In genomic region chr2:124640500-124641193, GRCm38 (mm10) we compare ENCODE assay signal across 13 mouse cellular contexts.
A peak's percentile ranks its signal among the peaks of the same experiment; 100 is the strongest.
DNase-seq lines count a peak whose midpoint lies in the region; ATAC-seq lines count a peak whose summit lies in the region.
"Had no signal": no experiment of that assay in that cellular context is flagged by ENCODE, and none has a peak within 500 bp of the region (broad histone marks: within the 10 kb centered on the region; RNA-seq: fewer than 3 reads in every experiment).

No protein-coding gene starts in this region.

- H3K27ac ChIP-seq in intestine, embryonic 14.5 days (ENCODE audit: low read depth): no peak overlapping the region
- H3K27ac ChIP-seq in intestine, embryonic 16.5 days (ENCODE audit: low read length): no peak overlapping the region
- H3K27ac ChIP-seq in forebrain, embryonic 16.5 days (ENCODE audit: low read length): peak overlapping the region; percentile 21; the same call in 1 of the 2 replicates
- H3K27ac ChIP-seq: heart, embryonic 15.5 days had no signal

- H3K36me3 ChIP-seq in intestine, embryonic 14.5 days (ENCODE audit: control insufficient read depth, insufficient read depth, low read length): no peaks in the 10 kb centered on the region
- H3K36me3 ChIP-seq in intestine, embryonic 16.5 days (ENCODE audit: control insufficient read depth, insufficient read depth, low read length): no peaks in the 10 kb centered on the region
- no peaks in the 10 kb centered on the region for H3K36me3 ChIP-seq in forebrain, embryonic 16.5 days (ENCODE audit: control insufficient read depth, insufficient read depth)
- H3K36me3 ChIP-seq: G1E; heart, embryonic 15.5 days had no signal

- no peak overlapping the region for H3K9ac ChIP-seq in intestine, embryonic 14.5 days (ENCODE audit: low read length)
- H3K9ac ChIP-seq in intestine, embryonic 16.5 days (ENCODE audit: low read depth, low read length): no peak overlapping the region
- no peak overlapping the region for H3K9ac ChIP-seq in forebrain, embryonic 16.5 days (replicated peaks; ENCODE audit: low read depth, low read length)
- H3K9ac ChIP-seq: heart, embryonic 15.5 days had no signal

- H3K4me3 ChIP-seq in intestine, embryonic 14.5 days (ENCODE audit: low read depth, low read length): no peak overlapping the region
- no peak overlapping the region for H3K4me3 ChIP-seq in intestine, embryonic 16.5 days (ENCODE audit: low read length)
- no peak overlapping the region for H3K4me3 ChIP-seq in forebrain, embryonic 16.5 days (replicated peaks; ENCODE audit: low read length)
- H3K4me3 ChIP-seq: heart, embryonic 15.5 days had no signal

- ATAC-seq in intestine, embryonic 14.5 days (replicated peaks; ENCODE audit: low FRiP score, low TSS enrichment, low read depth): no peak
- no peak for ATAC-seq in intestine, embryonic 16.5 days
- peak; percentile 78 for ATAC-seq in forebrain, embryonic 16.5 days
- ATAC-seq: activated CD4-positive, CD25-positive, alpha-beta regulatory T cell, adult 4 months; inflammation-experienced regulatory T-cells, adult 6 months; lung, postnatal 0 days had no signal

- H3K9me3 ChIP-seq in intestine, embryonic 14.5 days (ENCODE audit: control insufficient read depth, low read length): no peaks in the 10 kb centered on the region
- H3K9me3 ChIP-seq in intestine, embryonic 16.5 days (ENCODE audit: control insufficient read depth, low read length): no peaks in the 10 kb centered on the region
- no peaks in the 10 kb centered on the region for H3K9me3 ChIP-seq in forebrain, embryonic 16.5 days (ENCODE audit: control insufficient read depth, low read length)
- H3K9me3 ChIP-seq: heart, embryonic 15.5 days had no signal

- no peak overlapping the region for H3K4me2 ChIP-seq in intestine, embryonic 14.5 days (ENCODE audit: low read length)
- no peak overlapping the region for H3K4me2 ChIP-seq in intestine, embryonic 16.5 days (ENCODE audit: low read depth, low read length)
- no peak overlapping the region for H3K4me2 ChIP-seq in forebrain, embryonic 16.5 days (ENCODE audit: low read length)
- H3K4me2 ChIP-seq: heart, embryonic 15.5 days had no signal

- WGBS in intestine, embryonic 14.5 days: 38% methylated on average over 6 of the region's 6 CpGs
- WGBS in intestine, embryonic 16.5 days: 42% methylated on average over 6 of the region's 6 CpGs
- 35% methylated on average over 6 of the region's 6 CpGs for WGBS in forebrain, embryonic 16.5 days

- H3K4me1 ChIP-seq in intestine, embryonic 14.5 days (replicated peaks; ENCODE audit: control insufficient read depth, insufficient read depth, low read length): no peaks in the 10 kb centered on the region; the same call in none of the 2 replicates
- H3K4me1 ChIP-seq in intestine, embryonic 16.5 days (ENCODE audit: control insufficient read depth, insufficient read depth, low read length): peaks cover 27% of the 10 kb centered on the region
- H3K4me1 ChIP-seq in forebrain, embryonic 16.5 days (replicated peaks; ENCODE audit: control insufficient read depth, insufficient read depth, low read length): peaks cover 12% of the 10 kb centered on the region

- peak; percentile 27 for DNase-seq in embryo, embryonic 10 days (ENCODE audit: low spot score)
- DNase-seq in embryo, embryonic 9.5 days (ENCODE audit: extremely low spot score): no peak
- peak; percentile 40 for DNase-seq in intestine, embryonic 14.5 days (ENCODE audit: low spot score)
- peak; percentile 44 for DNase-seq in ZHBTc4 (ENCODE audit: low read depth, low spot score)
- no peak for DNase-seq in right cerebral cortex, postnatal 4 days
- no peak for DNase-seq in spleen, postnatal 4 days (ENCODE audit: low spot score in 2 of 2)

- H3K27me3 ChIP-seq in intestine, embryonic 14.5 days (replicated peaks; ENCODE audit: control insufficient read depth, insufficient read depth, low read length): no peaks in the 10 kb centered on the region
- H3K27me3 ChIP-seq in intestine, embryonic 16.5 days (replicated peaks; ENCODE audit: control insufficient read depth, insufficient read depth, low read length): no peaks in the 10 kb centered on the region
- no peaks in the 10 kb centered on the region for H3K27me3 ChIP-seq in forebrain, embryonic 16.5 days (replicated peaks; ENCODE audit: control insufficient read depth, insufficient read depth, low read length)
- H3K27me3 ChIP-seq: heart, embryonic 15.5 days had no signal

Comparison
In these comparisons a context has a peak if more than half of its experiments do, and no peak if none do; other contexts are left out.
1. DNase-seq: peak in embryo, embryonic 10 days (single experiment), intestine, embryonic 14.5 days (single experiment) and ZHBTc4 (single experiment); none in embryo, embryonic 9.5 days (single experiment), right cerebral cortex, postnatal 4 days (single experiment) and spleen, postnatal 4 days (0 of 2).